Mouse (Mus musculus) intestine, embryonic 16.5 days (tissue): ENCODE measurements around the gene Nxf3. TPM values are rescaled to one million over a fixed set of nuclear protein-coding genes. Genes with fewer than 3 reads are reported as not detected.
A peak's percentile ranks its signal among the peaks of the same experiment; 100 is the strongest.

ENCODE experiments used
- ATAC-seq: fragments of 200-750 bp; cut with Nextera tagmentation; 2 replicates; pipeline ENCODE4 v1.8.0; 2017; ENCODE audit warnings: moderate TSS enrichment, moderate library complexity
- H3K27ac ChIP-seq: fragments of 300-500 bp; sonication (generic); 2 replicates; pipeline ENCODE4 v1.5.1; 2014; ENCODE audit warnings: mild to moderate bottlenecking, low read length
- H3K27me3 ChIP-seq: fragments of 300-500 bp; sonication (generic); replicated peaks from 2 replicates; pipeline ENCODE4 v1.6.1; 2014; ENCODE audit warnings: low read length, control low read depth, mixed read lengths; ENCODE audit not compliant: control insufficient read depth, insufficient read depth
- H3K36me3 ChIP-seq: fragments of 300-500 bp; sonication (generic); 2 replicates; pipeline ENCODE4 v1.6.1; 2014; ENCODE audit warnings: low read length, control low read depth; ENCODE audit not compliant: control insufficient read depth, insufficient read depth
- H3K4me1 ChIP-seq: fragments of 300-500 bp; sonication (generic); 2 replicates; pipeline ENCODE4 v1.6.1; 2014; ENCODE audit warnings: low read length, control low read depth, mixed read lengths; ENCODE audit not compliant: control insufficient read depth, insufficient read depth
- H3K4me2 ChIP-seq: fragments of 300-500 bp; sonication (generic); 2 replicates; pipeline ENCODE4 v1.6.1; 2014; ENCODE audit warnings: low read depth, low read length, control low read depth
- H3K4me3 ChIP-seq: fragments of 300-500 bp; sonication (generic); 2 replicates; pipeline ENCODE4 v1.5.1; 2014; ENCODE audit warnings: mild to moderate bottlenecking, low read length
- H3K9ac ChIP-seq: fragments of 300-500 bp; sonication (generic); 2 replicates; pipeline ENCODE4 v1.6.1; 2014; ENCODE audit warnings: low read depth, low read length
- H3K9me3 ChIP-seq: fragments of 300-500 bp; sonication (generic); 2 replicates; pipeline ENCODE4 v1.6.1; 2016; ENCODE audit warnings: low read length, control low read depth; ENCODE audit not compliant: control insufficient read depth
- WGBS: fragments of 180-500 bp; shearing (Covaris S2); extraction: QIAGEN DNeasy Blood & Tissue Kit; methylation state at CpG from one replicate; pipeline ENCODE4 v1.1.7; 2014; 5-methylcytosine and 5-hydroxymethylcytosine counted together
- polyA plus RNA-seq: library from polyadenylated mRNA; unstranded; fragments of >200 nt; fragmentation: Nextera tagmentation; extraction: Ambion mirVana; gene quantifications from 2 replicates; pipeline ENCODE4 v1.2.1, GENCODE M21; 2015

Gene Nxf3
- polyA plus RNA-seq = 0.11 and 0.12 TPM in 2 replicates

DNA sequence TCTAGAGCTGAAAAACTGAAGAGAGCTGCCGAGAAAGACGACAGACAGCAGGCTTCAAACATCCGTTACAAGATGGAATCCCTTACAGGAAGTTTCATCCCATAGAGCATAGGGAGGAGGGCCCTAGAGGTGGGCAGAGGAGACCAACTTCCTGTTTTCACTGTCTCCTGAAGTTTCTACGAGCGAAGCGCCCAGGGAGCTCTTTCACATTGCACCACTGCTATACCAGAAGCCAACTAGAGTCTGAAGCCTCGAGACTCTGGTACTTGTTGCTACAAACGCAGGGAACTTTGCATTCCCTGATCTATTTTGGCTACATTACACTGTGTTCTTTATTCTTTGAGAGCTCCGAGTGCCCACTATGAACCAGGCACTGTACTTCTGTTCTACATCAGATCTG, at the start of gene Nxf3:
Nxf3 (minus strand) TSS at position 101 of the 400 bp plus-strand sequence.
- WGBS = 77% methylated on average over 9 of the region's 9 CpGs
- no peaks in the 10 kb centered on the region for H3K27me3 ChIP-seq

DNA sequence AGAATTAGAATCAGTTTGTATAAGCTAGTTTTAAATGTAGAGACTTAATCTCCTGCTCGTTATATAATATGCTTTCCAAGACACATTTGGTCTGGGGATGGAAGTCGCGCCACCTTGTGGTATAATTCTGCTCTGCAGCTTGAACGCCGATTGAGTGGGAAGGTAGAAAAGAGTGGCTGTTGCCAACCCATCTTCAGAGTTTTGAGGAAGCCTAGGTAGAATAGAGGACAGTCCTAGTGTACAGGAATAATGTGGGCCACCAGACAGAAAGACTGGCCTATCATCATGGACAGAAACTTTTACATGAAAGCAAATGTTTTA, 42.6 kb upstream of the Nxf3 start:
- Histone ChIP-seq H3K27me3 (no peaks in the 10 kb centered on the region), H3K4me1 (no peaks in the 10 kb centered on the region), H3K9me3 (no peaks in the 10 kb centered on the region), H3K36me3 (no peaks in the 10 kb centered on the region), H3K9ac (no peak overlapping the region), H3K4me2 (no peak overlapping the region), H3K4me3 (no peak overlapping the region), H3K27ac (no peak overlapping the region)
- 16% methylated on average over 5 of the region's 5 CpGs for WGBS
- no peak for ATAC-seq

More for the DNA sequence above, at the start of gene Nxf3:
- no peaks in the 10 kb centered on the region for H3K9me3 ChIP-seq
- no peak within 1 kb of the TSS for H3K4me3 ChIP-seq
- ATAC-seq = no peak
- no peak within 1 kb of the TSS for H3K9ac ChIP-seq
- H3K27ac ChIP-seq = no peak within 1 kb of the TSS
- H3K36me3 ChIP-seq = no peaks in the 10 kb centered on the region
- H3K4me1 ChIP-seq = no peaks in the 10 kb centered on the region
- H3K4me2 ChIP-seq = no peak within 1 kb of the TSS

DNA sequence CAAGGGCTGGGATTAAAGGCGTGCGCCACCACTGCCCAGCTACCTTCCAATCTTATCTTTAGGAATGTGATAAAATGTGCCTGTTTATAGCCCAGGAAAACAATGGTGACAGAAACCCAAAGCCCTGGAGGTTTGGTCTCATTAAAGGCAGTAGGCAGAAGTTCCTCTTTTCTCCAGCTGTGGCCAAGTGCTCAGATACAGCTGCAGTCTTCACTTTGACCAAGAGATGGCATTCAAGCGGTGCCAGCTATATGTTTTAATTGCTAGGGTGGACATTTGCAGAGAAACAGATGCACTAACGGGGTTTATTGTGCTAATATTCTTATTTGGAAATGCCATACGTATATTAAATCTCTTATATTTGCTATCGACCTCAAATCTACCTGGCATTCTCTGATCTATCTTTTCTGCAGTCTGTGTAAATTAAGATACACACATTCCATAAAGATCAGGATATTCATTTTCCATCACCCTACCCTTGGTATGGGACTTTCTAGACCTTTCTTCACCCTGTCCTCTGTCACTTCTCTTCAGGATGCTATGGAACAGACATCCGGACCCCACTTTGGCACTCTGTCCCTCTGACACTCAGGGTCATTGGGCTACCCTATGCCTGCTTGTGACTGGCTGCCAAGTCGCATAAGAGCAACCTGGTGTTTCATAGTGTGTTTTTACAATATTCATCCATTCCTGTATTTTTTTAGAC, 42.1 kb upstream of the Nxf3 start:
- Histone ChIP-seq H3K9ac (no peak overlapping the region), H3K9me3 (no peaks in the 10 kb centered on the region), H3K4me1 (no peaks in the 10 kb centered on the region), H3K36me3 (no peaks in the 10 kb centered on the region), H3K27me3 (no peaks in the 10 kb centered on the region), H3K4me2 (no peak overlapping the region), H3K27ac (no peak overlapping the region), H3K4me3 (no peak overlapping the region)
- 53% methylated on average over 8 of the region's 8 CpGs for WGBS
- ATAC-seq = no peak

DNA sequence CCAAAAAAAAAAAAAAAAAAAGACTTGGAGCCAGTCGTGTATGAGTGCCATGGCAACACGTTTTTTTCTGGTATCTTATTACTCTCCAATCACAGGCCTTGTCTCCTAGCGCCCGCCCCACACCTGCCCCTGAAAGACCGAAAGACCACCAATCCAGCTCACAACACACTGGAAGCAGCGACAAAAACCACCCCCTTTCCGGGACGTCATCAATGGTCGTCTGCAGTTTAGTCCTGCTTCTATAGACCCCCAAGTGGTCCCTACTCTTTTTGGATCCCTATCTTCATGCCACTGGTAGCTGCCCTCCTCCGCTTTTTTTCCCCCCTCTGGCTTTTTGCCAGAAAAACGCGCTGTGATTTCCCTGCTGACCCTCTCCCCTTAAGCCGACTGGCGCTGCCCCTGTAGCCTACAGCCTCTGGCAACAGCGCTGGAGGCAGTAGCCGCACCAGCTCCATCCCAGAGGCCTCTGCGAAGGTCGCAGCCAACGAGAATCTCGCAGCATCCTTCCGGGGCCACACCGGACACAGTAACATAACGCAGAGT, 30.4 kb upstream of the Nxf3 start:
- ATAC-seq = peak; percentile 82
- H3K9me3 ChIP-seq = no peaks in the 10 kb centered on the region
- H3K9ac ChIP-seq = peak overlapping the region; percentile 48; the same call in 1 of the 2 replicates
- peak overlapping the region; percentile 45 for H3K4me3 ChIP-seq
- H3K36me3 ChIP-seq = no peaks in the 10 kb centered on the region
- no peaks in the 10 kb centered on the region for H3K4me1 ChIP-seq
- peak overlapping the region; percentile 52 for H3K4me2 ChIP-seq
- no peaks in the 10 kb centered on the region for H3K27me3 ChIP-seq
- WGBS = 20% methylated on average over 23 of the region's 23 CpGs
- no peak overlapping the region for H3K27ac ChIP-seq

DNA sequence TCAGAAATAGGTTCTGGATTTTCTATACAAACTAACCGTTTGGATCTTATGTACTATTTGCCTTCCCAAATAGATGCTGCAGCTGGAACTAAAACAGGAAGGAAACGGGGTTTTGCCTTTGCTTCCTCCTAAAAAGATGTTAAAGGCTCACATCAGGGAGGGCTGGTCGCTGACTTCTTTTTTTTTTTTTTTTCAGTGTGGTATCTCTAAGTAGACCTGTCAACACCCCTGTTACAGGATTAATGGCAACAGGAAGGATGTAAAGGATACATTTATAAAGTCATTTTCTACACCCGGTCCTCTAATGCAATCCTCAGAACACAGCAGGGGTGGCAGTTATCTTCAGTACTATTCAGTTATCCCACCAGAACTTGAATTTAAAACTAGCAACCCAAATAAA, 30.0 kb upstream of the Nxf3 start:
- Histone ChIP-seq H3K4me1 (no peaks in the 10 kb centered on the region), H3K4me3 (no peak overlapping the region), H3K9ac (no peak overlapping the region), H3K9me3 (no peaks in the 10 kb centered on the region), H3K27ac (no peak overlapping the region), H3K36me3 (no peaks in the 10 kb centered on the region), H3K4me2 (peak overlapping the region; percentile 52; the same call in 1 of the 2 replicates), H3K27me3 (no peaks in the 10 kb centered on the region)
- no peak for ATAC-seq
- WGBS = 34% methylated on average over 4 of the region's 4 CpGs

DNA sequence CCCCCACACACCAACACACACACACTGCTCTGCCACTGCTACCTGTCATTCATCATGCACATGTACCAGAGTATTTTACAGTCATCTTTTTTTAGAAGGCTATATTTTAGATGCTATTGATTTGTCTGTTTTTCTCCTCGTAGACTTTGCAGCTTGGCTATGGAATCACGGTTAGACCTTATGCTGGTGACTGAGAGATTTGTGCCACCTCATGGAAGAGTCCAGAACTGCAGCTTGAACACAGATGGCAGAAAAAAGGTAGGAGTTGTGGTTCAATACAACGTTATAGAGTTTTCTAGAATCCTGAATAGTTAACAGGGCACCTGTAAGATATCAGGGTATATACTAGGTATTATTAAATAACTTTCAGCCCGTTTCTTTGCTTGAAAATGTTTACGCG, 22.9 kb upstream of the Nxf3 start:
- 41% methylated on average over 6 of the region's 6 CpGs for WGBS
- Histone ChIP-seq H3K9ac (no peak overlapping the region), H3K4me2 (no peak overlapping the region), H3K4me1 (no peaks in the 10 kb centered on the region), H3K9me3 (no peaks in the 10 kb centered on the region), H3K4me3 (no peak overlapping the region), H3K27ac (no peak overlapping the region), H3K27me3 (no peaks in the 10 kb centered on the region), H3K36me3 (no peaks in the 10 kb centered on the region)
- ATAC-seq = no peak

DNA sequence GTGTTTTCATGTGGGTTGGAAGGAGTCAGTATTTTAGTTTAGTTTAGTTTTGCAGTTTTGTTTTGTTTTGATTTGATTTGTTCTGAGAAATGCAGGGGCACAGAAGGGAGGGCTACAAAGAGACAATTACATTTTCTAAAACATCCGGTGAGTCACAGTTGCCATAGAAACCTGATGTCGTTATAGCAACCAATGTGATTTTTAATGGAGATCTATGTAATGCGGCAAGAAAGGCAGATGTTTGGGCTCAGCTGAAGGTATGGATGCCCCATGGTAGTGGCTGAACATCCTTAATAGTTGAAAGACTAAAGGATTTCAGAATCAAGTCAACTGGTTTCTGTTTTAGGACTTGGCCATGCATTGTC, 19.7 kb upstream of the Nxf3 start:
- Histone ChIP-seq H3K27ac (no peak overlapping the region), H3K4me1 (no peaks in the 10 kb centered on the region), H3K9me3 (no peaks in the 10 kb centered on the region), H3K4me3 (no peak overlapping the region), H3K27me3 (no peaks in the 10 kb centered on the region), H3K36me3 (no peaks in the 10 kb centered on the region), H3K9ac (no peak overlapping the region), H3K4me2 (no peak overlapping the region)
- ATAC-seq = no peak
- WGBS = 65% methylated on average over 3 of the region's 3 CpGs

DNA sequence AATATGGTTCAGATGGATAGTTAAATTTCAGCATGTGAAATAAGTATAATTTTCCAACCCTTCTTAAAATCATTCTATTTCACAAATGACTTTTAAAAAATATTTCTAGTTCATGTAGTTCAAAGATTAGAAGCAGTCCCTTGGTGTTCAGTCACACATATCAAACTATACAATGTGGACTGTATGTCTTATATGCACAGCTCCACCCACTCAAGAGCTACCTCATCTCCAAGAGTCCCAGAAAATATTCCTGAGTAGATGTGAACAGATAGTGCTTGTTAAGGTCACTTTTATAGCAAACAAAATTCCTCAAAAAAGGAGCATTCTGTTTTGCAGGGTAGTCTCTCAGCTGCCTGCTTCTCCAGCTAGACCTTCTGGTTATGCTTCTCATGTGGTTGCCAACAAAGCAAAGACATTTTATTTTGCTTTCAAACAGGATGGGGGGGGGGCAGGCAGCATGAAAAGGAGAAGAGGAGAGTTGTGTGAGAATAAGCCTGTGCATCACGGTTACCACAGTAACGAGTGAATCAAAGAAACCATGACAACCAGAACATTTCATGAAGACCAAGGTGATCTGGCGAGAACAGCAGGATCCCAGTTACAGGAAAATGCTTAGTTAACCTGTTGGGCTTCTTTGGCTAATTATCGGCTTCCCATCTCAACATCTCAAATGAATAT, 19.1 kb upstream of the Nxf3 start:
- ATAC-seq = no peak
- Histone ChIP-seq H3K4me3 (no peak overlapping the region), H3K27ac (no peak overlapping the region), H3K9ac (no peak overlapping the region), H3K4me2 (no peak overlapping the region), H3K27me3 (no peaks in the 10 kb centered on the region), H3K36me3 (no peaks in the 10 kb centered on the region), H3K9me3 (no peaks in the 10 kb centered on the region), H3K4me1 (no peaks in the 10 kb centered on the region)
- WGBS = 70% methylated on average over 4 of the region's 4 CpGs

DNA sequence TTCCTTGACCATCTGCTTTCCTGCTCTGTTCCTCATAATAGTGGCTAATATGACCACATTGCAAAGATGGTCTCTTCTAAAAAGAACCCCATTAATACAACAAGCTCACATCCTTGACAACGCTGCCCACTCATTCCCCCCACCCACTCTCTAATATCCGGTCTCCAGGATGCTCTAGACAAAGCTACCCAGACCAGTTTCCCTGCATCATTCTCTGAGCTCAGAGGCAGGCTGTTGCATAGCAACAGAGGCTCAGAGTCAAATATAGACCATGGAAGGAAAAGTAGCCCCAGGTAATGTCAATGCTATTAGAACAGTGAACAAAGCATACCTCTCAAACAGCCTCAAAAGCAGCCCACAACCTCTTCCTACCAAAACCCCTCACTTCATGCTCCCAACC, 9.4 kb upstream of the Nxf3 start:
- H3K4me2 ChIP-seq = no peak overlapping the region
- no peaks in the 10 kb centered on the region for H3K9me3 ChIP-seq
- H3K4me1 ChIP-seq = no peaks in the 10 kb centered on the region
- no peak overlapping the region for H3K27ac ChIP-seq
- H3K27me3 ChIP-seq = no peaks in the 10 kb centered on the region
- no peaks in the 10 kb centered on the region for H3K36me3 ChIP-seq
- no peak for ATAC-seq
- no peak overlapping the region for H3K4me3 ChIP-seq
- H3K9ac ChIP-seq = no peak overlapping the region
- WGBS = 46% methylated on average over 2 of the region's 2 CpGs
